Mouse (Mus musculus): Measurements from ENCODE around the gene Mfap3l. TPM values are rescaled to one million over a fixed set of nuclear protein-coding genes. Genes with fewer than 3 reads are reported as not detected.
"Not testable (repeated sequence)": the region's sequence is repeated elsewhere in the genome, so short reads cannot be mapped to it uniquely, and the experiment has no call there.

The Mfap3l gene
- polyA plus RNA-seq, 1 experiment from 2014 or later = 1.8 TPM

- ATAC-seq (ENCODE audit: insufficient read depth, low FRiP score) = no peak
- Histone ChIP-seq H3K4me3 (replicated peaks; ENCODE audit: low read length) (no peak overlapping the region), H3K27me3 (ENCODE audit: control insufficient read depth, insufficient read depth, low read length) (no peaks in the 10 kb centered on the region), H3K9me3 (replicated peaks; ENCODE audit: control insufficient read depth, low read length) (no peaks in the 10 kb centered on the region), H3K4me2 (ENCODE audit: low read depth, low read length) (no peak overlapping the region), H3K36me3 (ENCODE audit: control insufficient read depth, insufficient read depth, low read length) (no peaks in the 10 kb centered on the region), H3K9ac (ENCODE audit: low read length) (no peak overlapping the region), H3K4me1 (ENCODE audit: control insufficient read depth, insufficient read depth, low read length) (no peaks in the 10 kb centered on the region), H3K27ac (ENCODE audit: low read length) (no peak overlapping the region)
- WGBS = 76% methylated on average over 4 of the region's 4 CpGs
Observed at GRCm38 (mm10) chr8:60645164-60645563, 12.5 kb downstream of the Mfap3l start.

- no peak overlapping the region for H3K4me2 ChIP-seq (ENCODE audit: low read depth, low read length)
- ATAC-seq (ENCODE audit: insufficient read depth, low FRiP score) = no peak
- H3K36me3 ChIP-seq (ENCODE audit: control insufficient read depth, insufficient read depth, low read length) = no peaks in the 10 kb centered on the region
- no peak overlapping the region for H3K4me3 ChIP-seq (replicated peaks; ENCODE audit: low read length)
- H3K9me3 ChIP-seq (replicated peaks; ENCODE audit: control insufficient read depth, low read length) = no peaks in the 10 kb centered on the region
- WGBS = 84% methylated on average over 3 of the region's 3 CpGs
- no peaks in the 10 kb centered on the region for H3K4me1 ChIP-seq (ENCODE audit: control insufficient read depth, insufficient read depth, low read length)
- H3K27me3 ChIP-seq (ENCODE audit: control insufficient read depth, insufficient read depth, low read length) = no peaks in the 10 kb centered on the region
- H3K9ac ChIP-seq (ENCODE audit: low read length) = no peak overlapping the region
- H3K27ac ChIP-seq (ENCODE audit: low read length) = no peak overlapping the region
Observed at GRCm38 (mm10) chr8:60645911-60646310, 13.3 kb downstream of the Mfap3l start.

GRCm38 (mm10) chr8:60647291-60647690 is 14.7 kb downstream of the Mfap3l start:
- H3K4me2 ChIP-seq (ENCODE audit: low read depth, low read length) = no peak overlapping the region
- no peaks in the 10 kb centered on the region for H3K9me3 ChIP-seq (replicated peaks; ENCODE audit: control insufficient read depth, low read length)
- H3K27ac ChIP-seq (ENCODE audit: low read length) = no peak overlapping the region
- H3K27me3 ChIP-seq (ENCODE audit: control insufficient read depth, insufficient read depth, low read length) = no peaks in the 10 kb centered on the region
- H3K4me3 ChIP-seq (replicated peaks; ENCODE audit: low read length) = no peak overlapping the region
- no peak overlapping the region for H3K9ac ChIP-seq (ENCODE audit: low read length)
- H3K36me3 ChIP-seq (ENCODE audit: control insufficient read depth, insufficient read depth, low read length) = no peaks in the 10 kb centered on the region
- no peaks in the 10 kb centered on the region for H3K4me1 ChIP-seq (ENCODE audit: control insufficient read depth, insufficient read depth, low read length)
- no peak for ATAC-seq (ENCODE audit: insufficient read depth, low FRiP score)
- 96% methylated on average over 3 of the region's 3 CpGs for WGBS

- Histone ChIP-seq H3K4me1 (ENCODE audit: control insufficient read depth, insufficient read depth, low read length) (no peaks in the 10 kb centered on the region), H3K9ac (ENCODE audit: low read length) (no peak overlapping the region), H3K9me3 (replicated peaks; ENCODE audit: control insufficient read depth, low read length) (no peaks in the 10 kb centered on the region), H3K4me2 (ENCODE audit: low read depth, low read length) (no peak overlapping the region), H3K36me3 (ENCODE audit: control insufficient read depth, insufficient read depth, low read length) (no peaks in the 10 kb centered on the region), H3K27ac (ENCODE audit: low read length) (no peak overlapping the region), H3K4me3 (replicated peaks; ENCODE audit: low read length) (no peak overlapping the region), H3K27me3 (ENCODE audit: control insufficient read depth, insufficient read depth, low read length) (no peaks in the 10 kb centered on the region)
- no peak for ATAC-seq (ENCODE audit: insufficient read depth, low FRiP score)
- WGBS = 57% methylated on average over 1 of the region's 1 CpGs
Observed at GRCm38 (mm10) chr8:60649081-60649480, 16.5 kb downstream of the Mfap3l start.

GRCm38 (mm10) chr8:60650119-60650518 is 17.5 kb downstream of the Mfap3l start:
- WGBS = 73% methylated on average over 4 of the region's 4 CpGs
- H3K4me1 ChIP-seq (ENCODE audit: control insufficient read depth, insufficient read depth, low read length) = no peaks in the 10 kb centered on the region
- no peak for ATAC-seq (ENCODE audit: insufficient read depth, low FRiP score)

GRCm38 (mm10) chr8:60657425-60658113 is 24.9 kb downstream of the Mfap3l start:
- H3K9me3 ChIP-seq (replicated peaks; ENCODE audit: control insufficient read depth, low read length) = no peaks in the 10 kb centered on the region
- no peak overlapping the region for H3K27ac ChIP-seq (ENCODE audit: low read length)
- no peak overlapping the region for H3K9ac ChIP-seq (ENCODE audit: low read length)
- no peaks in the 10 kb centered on the region for H3K36me3 ChIP-seq (ENCODE audit: control insufficient read depth, insufficient read depth, low read length)
- no peak overlapping the region for H3K4me3 ChIP-seq (replicated peaks; ENCODE audit: low read length)
- H3K4me1 ChIP-seq (ENCODE audit: control insufficient read depth, insufficient read depth, low read length) = no peaks in the 10 kb centered on the region
- WGBS = 75% methylated on average over 6 of the region's 6 CpGs
- no peaks in the 10 kb centered on the region for H3K27me3 ChIP-seq (ENCODE audit: control insufficient read depth, insufficient read depth, low read length)
- ATAC-seq (ENCODE audit: insufficient read depth, low FRiP score) = no peak
- no peak overlapping the region for H3K4me2 ChIP-seq (ENCODE audit: low read depth, low read length)

More at GRCm38 (mm10) chr8:60650119-60650518, 17.5 kb downstream of the Mfap3l start:
- Histone ChIP-seq H3K9ac (ENCODE audit: low read length) (no peak overlapping the region), H3K4me2 (ENCODE audit: low read depth, low read length) (no peak overlapping the region), H3K27me3 (ENCODE audit: control insufficient read depth, insufficient read depth, low read length) (no peaks in the 10 kb centered on the region), H3K27ac (ENCODE audit: low read length) (no peak overlapping the region), H3K9me3 (replicated peaks; ENCODE audit: control insufficient read depth, low read length) (no peaks in the 10 kb centered on the region), H3K4me3 (replicated peaks; ENCODE audit: low read length) (no peak overlapping the region), H3K36me3 (ENCODE audit: control insufficient read depth, insufficient read depth, low read length) (no peaks in the 10 kb centered on the region)

- 84% methylated on average over 6 of the region's 6 CpGs for whole genome bisulfite sequencing
- Histone ChIP-seq H3K9ac (ENCODE audit: low read length) (no peak overlapping the region), H3K9me3 (replicated peaks; ENCODE audit: control insufficient read depth, low read length) (no peaks in the 10 kb centered on the region), H3K27me3 (ENCODE audit: control insufficient read depth, insufficient read depth, low read length) (no peaks in the 10 kb centered on the region), H3K4me2 (ENCODE audit: low read depth, low read length) (no peak overlapping the region), H3K27ac (ENCODE audit: low read length) (no peak overlapping the region), H3K4me1 (ENCODE audit: control insufficient read depth, insufficient read depth, low read length) (no peaks in the 10 kb centered on the region), H3K36me3 (ENCODE audit: control insufficient read depth, insufficient read depth, low read length) (no peaks in the 10 kb centered on the region), H3K4me3 (replicated peaks; ENCODE audit: low read length) (no peak overlapping the region)
- ATAC-seq (ENCODE audit: insufficient read depth, low FRiP score) = no peak
Observed at GRCm38 (mm10) chr8:60658114-60658500, 25.5 kb downstream of the Mfap3l start.

- H3K27ac ChIP-seq (ENCODE audit: low read length); H3K4me1 ChIP-seq (ENCODE audit: control insufficient read depth, insufficient read depth, low read length); ATAC-seq (ENCODE audit: insufficient read depth, low FRiP score): not testable (repeated sequence)
Observed at GRCm38 (mm10) chr8:60658686-60659085, 26.1 kb downstream of the Mfap3l start.

GRCm38 (mm10) chr8:60659721-60660120 is 27.1 kb downstream of the Mfap3l start:
- 90% methylated on average over 8 of the region's 8 CpGs for WGBS
- no peak overlapping the region for H3K4me2 ChIP-seq (ENCODE audit: low read depth, low read length)
- H3K27ac ChIP-seq (ENCODE audit: low read length) = no peak overlapping the region
- H3K9ac ChIP-seq (ENCODE audit: low read length) = no peak overlapping the region
- H3K4me3 ChIP-seq (replicated peaks; ENCODE audit: low read length) = no peak overlapping the region
- no peaks in the 10 kb centered on the region for H3K27me3 ChIP-seq (ENCODE audit: control insufficient read depth, insufficient read depth, low read length)
- no peaks in the 10 kb centered on the region for H3K9me3 ChIP-seq (replicated peaks; ENCODE audit: control insufficient read depth, low read length)
- H3K4me1 ChIP-seq (ENCODE audit: control insufficient read depth, insufficient read depth, low read length) = no peaks in the 10 kb centered on the region
- ATAC-seq (ENCODE audit: insufficient read depth, low FRiP score) = no peak
- H3K36me3 ChIP-seq (ENCODE audit: control insufficient read depth, insufficient read depth, low read length) = no peaks in the 10 kb centered on the region

More at GRCm38 (mm10) chr8:60658686-60659085, 26.1 kb downstream of the Mfap3l start:
- not testable (repeated sequence) for H3K9ac ChIP-seq (ENCODE audit: low read length); H3K4me2 ChIP-seq (ENCODE audit: low read depth, low read length); H3K9me3 ChIP-seq (replicated peaks; ENCODE audit: control insufficient read depth, low read length); H3K27me3 ChIP-seq (ENCODE audit: control insufficient read depth, insufficient read depth, low read length); H3K36me3 ChIP-seq (ENCODE audit: control insufficient read depth, insufficient read depth, low read length); H3K4me3 ChIP-seq (replicated peaks; ENCODE audit: low read length)
- WGBS = 63% methylated on average over 2 of the region's 2 CpGs
